Mouse (Mus musculus): ENCODE data around the gene Pomgnt1. TPM values are rescaled to one million over a fixed set of nuclear protein-coding genes. Genes with fewer than 3 reads are reported as not detected.

The Pomgnt1 gene
- polyA plus RNA-seq, 1 experiment from 2014 or later: 67.7 TPM

GRCm38 (mm10) chr4:116167404-116167803, 43.8 kb downstream of the Pomgnt1 start, which contains the start of gene Tspan1:
Tspan1 (minus strand) TSS chr4:116167601.
- H3K9me3 ChIP-seq (replicated peaks): no peaks in the 10 kb centered on the region
- no peak for DNase-seq (ENCODE audit: low spot score)
- peaks cover 22% of the 10 kb centered on the region for H3K4me1 ChIP-seq
- H3K4me3 ChIP-seq: no peak within 1 kb of the TSS
- no peaks in the 10 kb centered on the region for H3K36me3 ChIP-seq
- WGBS: 30% methylated on average over 7 of the region's 7 CpGs
- H3K27me3 ChIP-seq (ENCODE audit: low read depth, poor library complexity, severe bottlenecking): no peaks in the 10 kb centered on the region
- no peak within 1 kb of the TSS for H3K27ac ChIP-seq

GRCm38 (mm10) chr4:116168617-116169352, 45.1 kb downstream of the Pomgnt1 start:
- Histone ChIP-seq H3K4me3 (no peak overlapping the region), H3K4me1 (peaks cover 26% of the 10 kb centered on the region), H3K9me3 (replicated peaks) (no peaks in the 10 kb centered on the region), H3K36me3 (no peaks in the 10 kb centered on the region), H3K27ac (no peak overlapping the region), H3K27me3 (ENCODE audit: low read depth, poor library complexity, severe bottlenecking) (no peaks in the 10 kb centered on the region)
- peak; percentile 77 for DNase-seq (ENCODE audit: low spot score)
- 83% methylated on average over 7 of the region's 8 CpGs for WGBS

- WGBS: 84% methylated on average over 3 of the region's 3 CpGs
- Histone ChIP-seq H3K27ac (no peak overlapping the region), H3K4me3 (no peak overlapping the region), H3K36me3 (no peaks in the 10 kb centered on the region), H3K27me3 (ENCODE audit: low read depth, poor library complexity, severe bottlenecking) (no peaks in the 10 kb centered on the region), H3K9me3 (replicated peaks) (no peaks in the 10 kb centered on the region), H3K4me1 (peaks cover 28% of the 10 kb centered on the region)
- DNase-seq (ENCODE audit: low spot score): no peak
Measured at GRCm38 (mm10) chr4:116169353-116169672, 45.7 kb downstream of the Pomgnt1 start.

GRCm38 (mm10) chr4:116173072-116173471, 49.4 kb downstream of the Pomgnt1 start, which contains the start of the genes 1700042G07Rik and Gm49337:
1700042G07Rik (plus strand) TSS chr4:116173372.
Gm49337 (plus strand) TSS chr4:116173384.
- H3K9me3 ChIP-seq (replicated peaks): no peaks in the 10 kb centered on the region
- H3K4me3 ChIP-seq: no peak within 1 kb of the TSS
- WGBS: 97% methylated on average over 6 of the region's 6 CpGs
- no peaks in the 10 kb centered on the region for H3K27me3 ChIP-seq (ENCODE audit: low read depth, poor library complexity, severe bottlenecking)
- no peak within 1 kb of the TSS; the same call in 1 of the 2 replicates for H3K27ac ChIP-seq
- DNase-seq (ENCODE audit: low spot score): no peak
- H3K36me3 ChIP-seq: no peaks in the 10 kb centered on the region
- H3K4me1 ChIP-seq: peaks cover 32% of the 10 kb centered on the region

- no peak for DNase-seq (ENCODE audit: low spot score)
- Histone ChIP-seq H3K36me3 (no peaks in the 10 kb centered on the region), H3K4me1 (peaks cover 32% of the 10 kb centered on the region), H3K27ac (no peak overlapping the region), H3K27me3 (ENCODE audit: low read depth, poor library complexity, severe bottlenecking) (no peaks in the 10 kb centered on the region), H3K4me3 (no peak overlapping the region), H3K9me3 (replicated peaks) (no peaks in the 10 kb centered on the region)
- whole genome bisulfite sequencing: 87% methylated on average over 4 of the region's 4 CpGs
Measured at GRCm38 (mm10) chr4:116173752-116174151, 50.1 kb downstream of the Pomgnt1 start.

- Histone ChIP-seq H3K36me3 (no peaks in the 10 kb centered on the region), H3K4me1 (peaks cover 32% of the 10 kb centered on the region), H3K27me3 (ENCODE audit: low read depth, poor library complexity, severe bottlenecking) (no peaks in the 10 kb centered on the region), H3K9me3 (replicated peaks) (no peaks in the 10 kb centered on the region), H3K27ac (peak overlapping the region; percentile 17; the same call in 1 of the 2 replicates), H3K4me3 (no peak overlapping the region)
- WGBS: 44% methylated on average over 6 of the region's 6 CpGs
- DNase-seq (ENCODE audit: low spot score): no peak
Measured at GRCm38 (mm10) chr4:116174466-116175116, 51.0 kb downstream of the Pomgnt1 start.

- no peaks in the 10 kb centered on the region for H3K36me3 ChIP-seq
- H3K4me3 ChIP-seq: no peak overlapping the region
- no peaks in the 10 kb centered on the region for H3K9me3 ChIP-seq (replicated peaks)
- H3K27ac ChIP-seq: peak overlapping the region; percentile 17; the same call in 1 of the 2 replicates
- peaks cover 35% of the 10 kb centered on the region for H3K4me1 ChIP-seq
- no peaks in the 10 kb centered on the region for H3K27me3 ChIP-seq (ENCODE audit: low read depth, poor library complexity, severe bottlenecking)
- DNase-seq (ENCODE audit: low spot score): no peak
Measured at GRCm38 (mm10) chr4:116175136-116175535, 51.5 kb downstream of the Pomgnt1 start.

- Histone ChIP-seq H3K27ac (peak overlapping the region; percentile 63), H3K4me1 (peaks cover 35% of the 10 kb centered on the region), H3K9me3 (replicated peaks) (no peaks in the 10 kb centered on the region), H3K36me3 (no peaks in the 10 kb centered on the region), H3K4me3 (peak overlapping the region; percentile 21; the same call in 1 of the 2 replicates), H3K27me3 (ENCODE audit: low read depth, poor library complexity, severe bottlenecking) (no peaks in the 10 kb centered on the region)
- DNase-seq (ENCODE audit: low spot score): no peak
- 70% methylated on average over 7 of the region's 7 CpGs for WGBS
Measured at GRCm38 (mm10) chr4:116175711-116176542, 52.3 kb downstream of the Pomgnt1 start.

- Histone ChIP-seq H3K9me3 (replicated peaks) (no peaks in the 10 kb centered on the region), H3K36me3 (no peaks in the 10 kb centered on the region), H3K27me3 (ENCODE audit: low read depth, poor library complexity, severe bottlenecking) (no peaks in the 10 kb centered on the region), H3K4me1 (peaks cover 35% of the 10 kb centered on the region), H3K27ac (peak overlapping the region; percentile 63), H3K4me3 (peak overlapping the region; percentile 21; the same call in 1 of the 2 replicates)
- WGBS: 30% methylated on average over 10 of the region's 10 CpGs
- peak; percentile 68 for DNase-seq (ENCODE audit: low spot score)
Measured at GRCm38 (mm10) chr4:116176543-116176988, 52.9 kb downstream of the Pomgnt1 start.

GRCm38 (mm10) chr4:116177140-116177539, 53.5 kb downstream of the Pomgnt1 start:
- H3K36me3 ChIP-seq: no peaks in the 10 kb centered on the region
- H3K9me3 ChIP-seq (replicated peaks): no peaks in the 10 kb centered on the region
- H3K4me1 ChIP-seq: peaks cover 38% of the 10 kb centered on the region
- no peak for DNase-seq (ENCODE audit: low spot score)
- peak overlapping the region; percentile 72 for H3K27ac ChIP-seq
- H3K4me3 ChIP-seq: no peak overlapping the region
- H3K27me3 ChIP-seq (ENCODE audit: low read depth, poor library complexity, severe bottlenecking): peaks cover 4% of the 10 kb centered on the region; the same call in 1 of the 2 replicates
- 43% methylated on average over 5 of the region's 5 CpGs for WGBS

GRCm38 (mm10) chr4:116182079-116182478, 58.4 kb downstream of the Pomgnt1 start:
- H3K27me3 ChIP-seq (ENCODE audit: low read depth, poor library complexity, severe bottlenecking): peaks cover 4% of the 10 kb centered on the region; the same call in 1 of the 2 replicates
- H3K27ac ChIP-seq: no peak overlapping the region
- no peak for DNase-seq (ENCODE audit: low spot score)
- no peaks in the 10 kb centered on the region for H3K36me3 ChIP-seq
- no peak overlapping the region for H3K4me3 ChIP-seq
- H3K4me1 ChIP-seq: peaks cover 23% of the 10 kb centered on the region
- no peaks in the 10 kb centered on the region for H3K9me3 ChIP-seq (replicated peaks)
- 50% methylated on average over 3 of the region's 3 CpGs for WGBS

GRCm38 (mm10) chr4:116182745-116183144, 59.1 kb downstream of the Pomgnt1 start:
- peaks cover 4% of the 10 kb centered on the region; the same call in 1 of the 2 replicates for H3K27me3 ChIP-seq (ENCODE audit: low read depth, poor library complexity, severe bottlenecking)
- 6% methylated on average over 12 of the region's 12 CpGs for WGBS
- H3K36me3 ChIP-seq: no peaks in the 10 kb centered on the region
- peak overlapping the region; percentile 7; the same call in 1 of the 2 replicates for H3K27ac ChIP-seq
- no peak for DNase-seq (ENCODE audit: low spot score)
- H3K4me3 ChIP-seq: peak overlapping the region; percentile 16
- H3K9me3 ChIP-seq (replicated peaks): no peaks in the 10 kb centered on the region
- H3K4me1 ChIP-seq: peaks cover 19% of the 10 kb centered on the region
